Mouse (Mus musculus): ENCODE data around the gene Smtn. TPM values are rescaled to one million over a fixed set of nuclear protein-coding genes. Genes with fewer than 3 reads are reported as not detected.

Smtn gene
- polyA plus RNA-seq, 1 experiment from 2014 or later = 97.9 TPM

DNA sequence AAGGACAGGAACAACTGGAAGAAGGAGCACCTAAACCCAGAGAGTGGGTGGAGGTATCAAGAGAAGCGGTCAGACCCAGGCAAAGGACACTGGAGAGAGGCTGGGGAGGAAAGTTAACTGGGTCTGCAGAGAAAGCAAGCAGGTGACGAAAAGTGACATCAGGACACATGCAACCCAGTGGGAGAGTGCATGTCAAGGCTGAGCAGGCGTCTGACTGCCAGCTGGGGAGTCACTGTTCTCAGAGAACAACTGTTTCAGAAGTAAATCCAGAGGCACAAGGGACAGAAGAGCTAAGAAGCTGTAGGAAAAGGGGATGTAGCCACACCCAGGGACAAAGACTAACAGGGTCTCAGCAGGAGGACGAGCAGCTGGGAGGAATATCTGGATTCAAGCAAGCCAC is 14.9 kb downstream of the Smtn start:
- Histone ChIP-seq H3K9ac (no peak overlapping the region), H3K36me3 (peaks cover 81% of the 10 kb centered on the region), H3K27ac (no peak overlapping the region), H3K4me3 (replicated peaks) (no peak overlapping the region), H3K4me1 (no peaks in the 10 kb centered on the region), H3K4me2 (no peak overlapping the region), H3K27me3 (replicated peaks) (no peaks in the 10 kb centered on the region), H3K9me3 (no peaks in the 10 kb centered on the region)
- no peak for ATAC-seq (ENCODE audit: insufficient read depth, low FRiP score, low read depth)
- WGBS = 87% methylated on average over 4 of the region's 4 CpGs

DNA sequence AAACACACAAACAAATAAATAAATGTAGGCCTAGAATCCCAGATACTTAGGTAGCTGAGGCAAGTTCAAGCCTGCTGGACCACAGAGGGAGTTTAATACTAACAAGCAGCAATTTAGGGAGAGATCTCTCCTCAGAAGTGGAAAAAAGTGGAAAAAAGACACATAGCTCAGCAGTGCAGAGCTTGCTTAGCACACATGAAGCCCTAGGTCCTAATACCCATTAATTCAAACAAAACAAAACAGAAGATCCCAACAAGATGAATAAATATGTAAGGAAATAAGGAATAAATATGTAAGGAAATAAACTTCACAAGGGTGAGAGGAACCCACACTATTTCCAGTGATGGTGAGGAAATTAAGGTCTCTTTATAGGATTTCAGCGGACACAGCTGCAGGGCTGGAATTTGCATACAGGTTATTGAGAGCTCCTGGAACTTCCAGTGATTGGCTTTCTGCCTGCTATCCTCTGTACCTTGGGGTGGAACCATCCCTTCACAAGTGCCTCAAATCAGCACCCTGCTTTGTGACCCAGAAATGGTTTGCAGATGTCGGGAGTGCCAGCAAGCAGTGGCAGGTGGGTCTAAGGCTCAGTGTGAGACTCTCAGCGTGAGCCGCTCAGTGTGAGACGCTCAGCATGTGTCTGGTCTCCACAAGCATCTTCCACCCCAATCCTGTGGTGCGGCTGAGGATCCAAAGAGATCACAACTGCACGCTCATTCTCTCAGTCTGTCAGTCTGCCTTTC is 16.4 kb downstream of the Smtn start:
- WGBS = 83% methylated on average over 7 of the region's 7 CpGs
- no peak overlapping the region for H3K4me2 ChIP-seq
- no peak for ATAC-seq (ENCODE audit: insufficient read depth, low FRiP score, low read depth)
- no peaks in the 10 kb centered on the region for H3K4me1 ChIP-seq
- no peaks in the 10 kb centered on the region for H3K9me3 ChIP-seq
- peaks cover 70% of the 10 kb centered on the region for H3K36me3 ChIP-seq
- no peaks in the 10 kb centered on the region for H3K27me3 ChIP-seq (replicated peaks)
- H3K4me3 ChIP-seq (replicated peaks) = no peak overlapping the region
- H3K9ac ChIP-seq = no peak overlapping the region
- no peak overlapping the region for H3K27ac ChIP-seq

DNA sequence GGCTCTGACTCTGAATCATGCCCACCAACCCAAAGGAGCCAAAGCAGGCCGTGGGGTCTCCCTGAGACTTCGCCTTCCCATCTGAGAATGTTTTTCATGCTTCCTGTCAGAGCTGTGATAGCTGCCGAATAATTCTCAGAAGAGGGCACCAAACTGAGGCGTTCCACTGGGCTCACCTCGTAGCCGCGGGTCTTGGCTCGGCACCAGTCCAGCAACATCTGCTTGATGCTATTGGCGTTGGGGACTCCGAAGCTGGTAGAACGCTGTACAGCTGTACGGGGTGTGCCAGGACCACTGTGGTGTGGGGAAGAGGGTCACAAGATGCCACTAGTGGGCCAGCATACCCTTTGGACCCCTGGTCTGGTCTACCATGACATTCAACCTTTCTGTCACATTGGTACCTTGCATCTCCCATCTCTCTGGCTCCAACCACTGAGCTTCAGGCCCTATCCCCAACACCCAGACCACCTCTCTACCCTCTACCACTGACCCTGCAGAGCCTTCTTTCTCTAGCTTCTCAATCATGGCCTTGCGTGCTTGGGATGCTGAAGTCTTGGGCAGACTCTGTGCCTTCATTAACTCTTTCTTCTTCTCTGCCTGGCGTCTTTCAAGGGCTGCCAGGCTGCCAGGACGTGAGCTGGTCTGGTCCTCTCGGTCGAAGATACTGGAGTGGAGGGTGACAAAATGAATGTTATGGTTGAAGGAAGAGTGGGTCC is 18.0 kb downstream of the Smtn start:
- H3K27me3 ChIP-seq (replicated peaks) = no peaks in the 10 kb centered on the region
- H3K27ac ChIP-seq = no peak overlapping the region
- no peak overlapping the region for H3K4me3 ChIP-seq (replicated peaks)
- 93% methylated on average over 17 of the region's 17 CpGs for WGBS
- H3K4me1 ChIP-seq = peaks cover 8% of the 10 kb centered on the region
- peaks cover 59% of the 10 kb centered on the region for H3K36me3 ChIP-seq
- no peak overlapping the region for H3K4me2 ChIP-seq
- no peak overlapping the region for H3K9ac ChIP-seq
- no peaks in the 10 kb centered on the region for H3K9me3 ChIP-seq
- ATAC-seq (ENCODE audit: insufficient read depth, low FRiP score, low read depth) = no peak

DNA sequence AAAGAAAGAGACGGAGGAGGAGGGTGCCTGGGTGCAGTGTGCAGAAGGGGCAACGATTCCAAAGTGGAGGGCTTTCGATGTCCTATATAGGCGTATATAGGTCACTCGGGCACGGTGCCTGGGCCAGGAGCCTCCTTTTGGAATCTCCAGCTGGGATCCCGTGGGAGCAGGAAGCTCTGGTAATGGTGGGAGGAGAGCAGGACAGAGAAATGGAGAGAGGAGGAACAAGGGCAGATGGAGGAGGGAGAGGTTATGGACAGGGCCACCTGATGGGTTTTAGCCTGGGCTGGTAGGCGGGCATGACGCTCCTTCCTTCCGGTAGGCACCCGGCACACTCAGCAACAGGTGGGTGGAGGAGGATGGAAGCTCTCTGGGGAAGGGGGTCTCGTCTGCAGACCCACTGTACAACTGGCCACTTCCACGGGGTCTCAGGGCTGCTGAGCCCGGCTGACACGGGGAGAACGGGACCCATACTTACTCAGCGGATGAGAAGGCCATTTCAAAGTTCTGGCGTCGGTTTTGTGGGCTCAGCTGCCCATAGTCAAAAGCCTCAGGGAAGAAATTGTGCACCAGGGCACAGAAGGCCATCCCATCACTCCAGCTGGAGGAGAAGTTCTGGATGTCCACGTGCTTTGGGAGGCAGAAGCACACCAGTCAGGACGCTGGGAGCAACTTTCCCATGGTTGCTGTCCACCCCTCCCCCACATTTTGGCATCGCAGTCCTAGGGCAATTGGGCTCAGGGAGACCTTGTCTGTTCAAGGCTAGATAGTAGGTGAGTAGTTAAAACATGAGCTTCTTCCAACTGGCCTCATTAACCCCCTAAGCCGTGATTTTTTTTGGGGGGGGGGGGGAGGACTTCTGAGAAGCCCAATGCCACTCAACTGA is 18.8 kb downstream of the Smtn start:
- Histone ChIP-seq H3K4me2 (no peak overlapping the region), H3K9me3 (no peaks in the 10 kb centered on the region), H3K4me3 (replicated peaks) (no peak overlapping the region), H3K27ac (no peak overlapping the region), H3K36me3 (peaks cover 51% of the 10 kb centered on the region), H3K27me3 (replicated peaks) (no peaks in the 10 kb centered on the region), H3K9ac (no peak overlapping the region), H3K4me1 (peaks cover 15% of the 10 kb centered on the region)
- WGBS = 85% methylated on average over 23 of the region's 23 CpGs
- ATAC-seq (ENCODE audit: insufficient read depth, low FRiP score, low read depth) = no peak

DNA sequence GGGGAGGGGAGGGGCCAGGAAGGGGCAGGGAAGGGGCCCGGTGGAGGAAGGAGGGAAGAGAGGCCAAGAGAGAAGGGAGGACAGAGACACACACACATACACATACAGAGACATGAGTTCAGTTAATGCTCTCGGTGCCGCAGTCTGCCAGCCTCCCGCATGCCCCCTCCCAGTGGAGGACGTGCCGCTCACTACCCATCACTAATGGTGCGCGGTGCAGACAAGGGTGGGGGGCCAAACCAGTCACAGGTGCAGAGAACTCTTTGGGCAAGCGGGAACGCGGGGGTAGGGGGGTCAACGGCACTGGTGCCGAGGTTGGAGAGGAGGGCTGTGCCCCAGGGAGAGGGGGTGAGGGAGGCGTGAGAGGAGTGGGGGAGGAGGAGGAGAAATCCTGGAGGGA is 19.5 kb downstream of the Smtn start:
- Histone ChIP-seq H3K9ac (no peak overlapping the region), H3K4me3 (replicated peaks) (no peak overlapping the region), H3K27ac (no peak overlapping the region), H3K4me2 (no peak overlapping the region), H3K4me1 (peaks cover 16% of the 10 kb centered on the region), H3K9me3 (no peaks in the 10 kb centered on the region), H3K36me3 (peaks cover 46% of the 10 kb centered on the region), H3K27me3 (replicated peaks) (no peaks in the 10 kb centered on the region)
- no peak for ATAC-seq (ENCODE audit: insufficient read depth, low FRiP score, low read depth)
- 75% methylated on average over 14 of the region's 14 CpGs for WGBS

DNA sequence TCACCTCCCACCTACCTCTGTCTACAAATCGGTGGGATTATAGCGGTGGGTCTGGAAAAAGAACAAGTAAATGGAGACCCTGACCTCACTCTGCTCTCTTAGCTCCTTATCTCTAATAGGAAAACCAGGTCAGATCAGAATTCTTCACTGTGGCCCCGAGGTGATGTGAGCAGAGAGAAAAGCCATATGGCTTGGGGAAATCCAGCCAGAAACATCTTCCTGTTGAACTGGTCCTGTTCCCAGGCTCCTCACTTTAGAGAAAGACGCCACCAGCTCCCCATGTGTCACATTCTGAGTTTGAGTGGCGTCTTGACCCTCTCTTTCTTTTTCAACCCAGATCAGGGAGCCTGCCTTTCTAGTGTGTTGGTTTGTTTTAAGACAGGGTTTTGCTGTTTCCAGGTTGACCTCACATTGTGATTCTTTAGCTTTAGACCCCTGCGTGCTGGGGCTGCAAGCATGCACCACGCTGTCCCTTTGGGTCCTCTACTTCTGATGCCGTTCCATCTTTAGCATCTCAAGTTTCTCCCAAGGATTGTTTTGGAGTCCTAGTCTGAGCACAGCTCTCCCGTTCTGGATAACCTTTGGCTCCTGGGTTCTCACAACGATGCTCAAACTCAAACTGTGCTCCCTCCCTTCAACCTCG is 20.5 kb downstream of the Smtn start:
- Histone ChIP-seq H3K9ac (no peak overlapping the region), H3K9me3 (no peaks in the 10 kb centered on the region), H3K27me3 (replicated peaks) (no peaks in the 10 kb centered on the region), H3K27ac (peak overlapping the region; percentile 19; the same call in 1 of the 2 replicates), H3K4me1 (peaks cover 21% of the 10 kb centered on the region), H3K4me2 (no peak overlapping the region), H3K36me3 (peaks cover 35% of the 10 kb centered on the region), H3K4me3 (replicated peaks) (no peak overlapping the region)
- 74% methylated on average over 11 of the region's 11 CpGs for WGBS
- ATAC-seq (ENCODE audit: insufficient read depth, low FRiP score, low read depth) = no peak

DNA sequence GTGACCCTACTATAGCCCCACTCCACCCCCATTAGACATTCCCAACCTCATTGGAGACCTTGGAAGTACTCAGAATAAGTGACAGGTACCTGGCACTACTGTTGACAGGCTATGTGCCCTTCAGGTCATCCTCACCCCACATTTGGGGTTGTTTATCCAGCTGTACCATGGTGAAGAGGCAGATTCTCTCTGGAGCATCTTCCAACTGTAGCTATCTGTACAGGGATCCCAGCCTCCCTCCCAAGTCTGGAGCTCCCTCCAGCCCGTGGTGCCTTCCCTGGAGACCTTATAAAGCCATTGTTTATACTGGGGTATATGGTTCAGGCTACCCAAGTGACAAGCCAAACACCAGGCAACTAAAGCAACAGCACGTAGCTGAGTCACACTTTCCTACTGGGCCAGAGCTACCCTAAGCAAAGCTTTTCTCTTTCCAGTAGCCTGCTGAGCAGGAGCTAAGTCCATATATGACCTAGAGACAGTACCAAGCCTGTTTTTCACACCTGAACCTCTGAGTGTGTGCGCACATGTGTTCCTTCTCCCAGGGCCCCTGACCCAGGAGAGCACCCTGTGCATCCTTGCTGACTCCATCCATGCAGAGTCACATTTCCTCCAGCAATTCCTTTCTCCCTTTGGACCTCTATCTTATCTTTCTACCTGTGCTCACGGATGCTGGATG is 21.2 kb downstream of the Smtn start:
- Histone ChIP-seq H3K4me3 (replicated peaks) (no peak overlapping the region), H3K27ac (peak overlapping the region; percentile 19; the same call in 1 of the 2 replicates), H3K9ac (no peak overlapping the region), H3K27me3 (replicated peaks) (no peaks in the 10 kb centered on the region), H3K36me3 (peaks cover 29% of the 10 kb centered on the region), H3K4me1 (peaks cover 21% of the 10 kb centered on the region), H3K9me3 (no peaks in the 10 kb centered on the region), H3K4me2 (no peak overlapping the region)
- WGBS = 57% methylated on average over 4 of the region's 4 CpGs
- no peak for ATAC-seq (ENCODE audit: insufficient read depth, low FRiP score, low read depth)

DNA sequence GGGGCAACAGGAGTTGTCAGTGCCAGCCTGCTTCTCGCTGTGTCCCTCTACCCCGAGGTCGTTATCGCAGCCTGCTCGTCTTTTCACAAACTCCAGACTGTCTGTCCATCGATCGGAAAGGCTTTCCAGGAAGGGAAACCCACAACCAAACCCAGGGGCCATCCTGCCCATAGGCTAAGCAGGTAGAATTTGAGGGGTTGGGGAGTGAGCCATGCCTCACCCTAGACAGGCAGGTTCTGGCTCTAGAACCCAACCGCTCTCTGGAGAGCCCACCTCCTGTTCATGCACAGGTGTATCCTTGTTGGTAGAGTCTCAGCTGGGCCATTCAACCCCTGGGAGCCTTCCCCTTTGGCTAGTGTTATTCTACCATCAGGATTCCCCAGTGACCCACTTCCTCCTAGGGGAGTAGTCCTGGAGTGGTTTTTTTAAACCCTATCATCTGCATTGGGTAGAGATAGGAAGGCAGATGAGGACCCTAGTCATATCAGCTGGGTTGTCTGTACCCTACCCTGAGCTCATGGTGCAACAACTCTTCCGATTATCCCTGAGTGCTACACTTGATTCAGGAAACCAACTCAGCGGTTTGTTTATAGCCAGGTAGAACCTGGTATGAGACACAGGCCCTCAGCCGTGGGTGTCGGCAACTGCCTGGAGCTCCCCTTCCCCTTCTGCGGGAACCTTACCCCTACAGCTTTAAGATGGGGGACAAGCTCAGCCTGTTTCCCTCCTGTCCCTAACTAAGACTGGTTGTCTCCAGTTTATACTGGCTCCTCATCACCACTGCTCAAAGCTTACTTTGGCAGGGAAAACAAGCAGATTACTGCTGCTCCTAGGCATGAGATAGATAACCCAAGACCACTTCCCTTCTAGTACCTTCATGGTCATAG is 22.3 kb downstream of the Smtn start:
- no peaks in the 10 kb centered on the region for H3K27me3 ChIP-seq (replicated peaks)
- H3K27ac ChIP-seq = no peak overlapping the region
- H3K9ac ChIP-seq = no peak overlapping the region
- no peak for ATAC-seq (ENCODE audit: insufficient read depth, low FRiP score, low read depth)
- H3K4me3 ChIP-seq (replicated peaks) = peak overlapping the region; percentile 29
- H3K36me3 ChIP-seq = peaks cover 22% of the 10 kb centered on the region
- WGBS = 43% methylated on average over 13 of the region's 13 CpGs
- peaks cover 21% of the 10 kb centered on the region for H3K4me1 ChIP-seq
- peak overlapping the region; percentile 71 for H3K4me2 ChIP-seq
- H3K9me3 ChIP-seq = no peaks in the 10 kb centered on the region

DNA sequence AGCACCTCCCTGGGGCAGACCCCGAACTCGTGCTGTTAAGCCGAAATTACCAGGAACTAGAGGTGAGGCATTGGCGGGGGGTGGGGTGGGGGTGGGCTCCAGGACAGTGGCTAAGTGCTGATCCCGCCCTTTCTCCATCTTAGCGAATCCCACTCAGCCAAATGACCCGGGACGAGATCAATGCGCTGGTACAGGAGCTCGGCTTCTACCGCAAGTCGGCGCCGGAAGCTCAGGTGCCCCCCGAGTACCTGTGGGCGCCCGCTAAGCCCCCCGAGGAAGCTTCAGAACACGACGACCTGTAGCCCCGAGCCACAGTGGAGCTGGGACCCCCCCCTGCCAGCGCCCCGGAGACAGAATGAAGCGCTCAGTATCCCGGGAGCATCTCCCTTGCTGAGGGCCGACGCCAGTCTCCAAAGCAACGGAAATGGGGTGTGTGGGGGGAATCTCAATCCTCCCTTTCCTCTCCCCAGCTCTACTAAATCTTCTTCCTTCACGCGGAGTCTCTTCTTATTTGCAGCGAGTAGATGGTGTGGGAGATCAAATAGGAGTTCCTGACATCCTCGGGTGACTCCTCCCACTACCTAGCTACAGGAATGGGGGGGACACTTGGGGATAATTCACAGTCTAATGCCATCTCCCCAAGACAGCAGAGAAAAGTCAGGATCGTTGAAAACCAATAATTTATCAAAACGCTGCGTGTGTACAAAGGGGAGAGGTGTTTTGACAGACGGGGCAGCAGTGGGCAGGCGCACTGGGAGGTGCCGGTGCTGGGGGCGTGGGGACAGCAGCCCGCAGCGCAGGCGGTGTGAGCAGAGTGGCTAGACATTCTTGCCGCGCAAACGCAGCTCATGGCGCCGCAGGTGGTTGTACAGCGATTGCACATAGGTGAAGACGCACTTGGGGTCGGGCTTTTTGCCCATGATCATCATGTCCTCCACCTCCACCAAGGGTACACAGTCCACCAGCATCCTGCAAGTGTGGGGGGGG is 23.3 kb downstream of the Smtn start:
- H3K9me3 ChIP-seq = no peaks in the 10 kb centered on the region
- peak overlapping the region; percentile 71 for H3K4me2 ChIP-seq
- ATAC-seq (ENCODE audit: insufficient read depth, low FRiP score, low read depth) = no peak
- peaks cover 21% of the 10 kb centered on the region for H3K4me1 ChIP-seq
- peak overlapping the region; percentile 29 for H3K4me3 ChIP-seq (replicated peaks)
- H3K9ac ChIP-seq = 0 out of 2 replicates have a peak overlapping the region, but pooled peaks have one; percentile 19
- WGBS = 2% methylated on average over 48 of the region's 50 CpGs
- H3K36me3 ChIP-seq = peaks cover 12% of the 10 kb centered on the region
- no peaks in the 10 kb centered on the region for H3K27me3 ChIP-seq (replicated peaks)
- H3K27ac ChIP-seq = no peak overlapping the region
